Mouse (Mus musculus) forebrain, embryonic 14.5 days (tissue): ENCODE measurements around the gene Ntf5. TPM values are rescaled to one million over a fixed set of nuclear protein-coding genes. Genes with fewer than 3 reads are reported as not detected.
"Not testable (repeated sequence)": the region's sequence is repeated elsewhere in the genome, so short reads cannot be mapped to it uniquely, and the experiment has no call there.

Experiments used
- ATAC-seq: fragments of 200-750 bp; cut with Nextera tagmentation; 2 replicates; pipeline ENCODE4 v1.8.0; 2017; ENCODE audit warnings: mild to moderate bottlenecking, moderate library complexity
- DNase-seq: peaks from one replicate; pipeline ENCODE4 v3.0.0-alpha.2; 2015; ENCODE audit warnings: low spot score
- H3K27ac ChIP-seq: fragments of 300-500 bp; sonication (generic); 2 replicates; pipeline ENCODE4 v1.5.1; 2014; ENCODE audit warnings: low read depth, mild to moderate bottlenecking, control low read depth, low read length, moderate library complexity
- H3K27me3 ChIP-seq: fragments of 300-500 bp; sonication (generic); replicated peaks from 2 replicates; pipeline ENCODE4 v1.6.1; 2014; ENCODE audit warnings: low read length, control low read depth, mixed read lengths; ENCODE audit not compliant: control insufficient read depth, insufficient read depth
- H3K36me3 ChIP-seq: fragments of 300-500 bp; sonication (generic); 2 replicates; pipeline ENCODE4 v1.6.1; 2014; ENCODE audit warnings: low read length, control low read depth; ENCODE audit not compliant: control insufficient read depth, insufficient read depth
- H3K4me1 ChIP-seq: fragments of 300-500 bp; sonication (generic); 2 replicates; pipeline ENCODE4 v1.6.1; 2014; ENCODE audit warnings: antibody characterized with exemption, low read length, control low read depth; ENCODE audit not compliant: control insufficient read depth, insufficient read depth
- H3K4me2 ChIP-seq: fragments of 300-500 bp; sonication (generic); 2 replicates; pipeline ENCODE4 v1.6.1; 2014; ENCODE audit warnings: mild to moderate bottlenecking, control low read depth, low read length
- H3K4me3 ChIP-seq: fragments of 300-500 bp; sonication (generic); 2 replicates; pipeline ENCODE4 v1.5.1; 2014; ENCODE audit warnings: low read depth, low read length, control low read depth
- H3K9ac ChIP-seq: fragments of 300-500 bp; sonication (generic); 2 replicates; pipeline ENCODE4 v1.6.1; 2014; ENCODE audit warnings: mild to moderate bottlenecking, low read length, control low read depth, moderate library complexity
- H3K9me3 ChIP-seq: fragments of 300-500 bp; sonication (generic); replicated peaks from 2 replicates; pipeline ENCODE4 v1.6.1; 2016; ENCODE audit warnings: low read length, control low read depth, mixed read lengths; ENCODE audit not compliant: control insufficient read depth
- WGBS: fragments of 180-500 bp; shearing (Covaris S2); extraction: QIAGEN DNeasy Blood & Tissue Kit; methylation state at CpG from one replicate; pipeline ENCODE4 v1.1.7; 2014; 5-methylcytosine and 5-hydroxymethylcytosine counted together
- polyA plus RNA-seq: library from polyadenylated mRNA; unstranded; fragments of >200 nt; fragmentation: Nextera tagmentation; extraction: Ambion mirVana; gene quantifications from 2 replicates; pipeline ENCODE4 v1.2.1, GENCODE M21; 2014

Ntf5 gene
- polyA plus RNA-seq, 1 experiment from 2014 or later = not detected

- H3K27ac ChIP-seq, H3K27me3 ChIP-seq, DNase-seq, H3K9ac ChIP-seq, H3K9me3 ChIP-seq: not testable (repeated sequence)
- peak; percentile 40 for ATAC-seq
- peak overlapping the region; percentile 65 for H3K4me3 ChIP-seq
- H3K4me2 ChIP-seq = peak overlapping the region; percentile 53
- WGBS = 10% methylated on average over 3 of the region's 3 CpGs
- H3K4me1 ChIP-seq = peaks cover 20% of the 10 kb centered on the region
- peaks cover 14% of the 10 kb centered on the region for H3K36me3 ChIP-seq
Observed at GRCm38 (mm10) chr7:45396337-45396775, 17.1 kb upstream of the Ntf5 start.

- WGBS = 79% methylated on average over 2 of the region's 2 CpGs
- peaks cover 20% of the 10 kb centered on the region for H3K4me1 ChIP-seq
- DNase-seq (no peak), ATAC-seq (no peak)
- no peaks in the 10 kb centered on the region for H3K27me3 ChIP-seq
- H3K36me3 ChIP-seq = peaks cover 10% of the 10 kb centered on the region
- H3K9me3 ChIP-seq = no peaks in the 10 kb centered on the region
- no peak overlapping the region for H3K9ac ChIP-seq
- H3K4me3 ChIP-seq = no peak overlapping the region
- no peak overlapping the region for H3K4me2 ChIP-seq
- no peak overlapping the region for H3K27ac ChIP-seq
Observed at GRCm38 (mm10) chr7:45396787-45397186, 16.7 kb upstream of the Ntf5 start.

GRCm38 (mm10) chr7:45401521-45402085 is 11.9 kb upstream of the Ntf5 start:
- no peak overlapping the region for H3K4me2 ChIP-seq
- 75% methylated on average over 10 of the region's 10 CpGs for WGBS
- ATAC-seq = no peak

GRCm38 (mm10) chr7:45403532-45404261 is 9.8 kb upstream of the Ntf5 start:
- Histone ChIP-seq H3K27me3 (peaks cover 38% of the 10 kb centered on the region), H3K9ac (no peak overlapping the region), H3K36me3 (no peaks in the 10 kb centered on the region), H3K4me3 (no peak overlapping the region), H3K4me1 (no peaks in the 10 kb centered on the region), H3K4me2 (no peak overlapping the region), H3K9me3 (no peaks in the 10 kb centered on the region), H3K27ac (no peak overlapping the region)
- DNase-seq (peak; percentile 76), ATAC-seq (no peak)
- 45% methylated on average over 6 of the region's 6 CpGs for WGBS

More at GRCm38 (mm10) chr7:45401521-45402085, 11.9 kb upstream of the Ntf5 start:
- Histone ChIP-seq H3K4me3 (no peak overlapping the region), H3K36me3 (no peaks in the 10 kb centered on the region), H3K9ac (no peak overlapping the region), H3K27ac (no peak overlapping the region), H3K4me1 (no peaks in the 10 kb centered on the region), H3K27me3 (peaks cover 18% of the 10 kb centered on the region), H3K9me3 (no peaks in the 10 kb centered on the region)
- no peak for DNase-seq

- Histone ChIP-seq H3K9me3 (no peaks in the 10 kb centered on the region), H3K4me2 (peak within 1 kb of the TSS; percentile 40), H3K36me3 (no peaks in the 10 kb centered on the region), H3K4me3 (peak within 1 kb of the TSS; percentile 20), H3K27me3 (peaks cover 53% of the 10 kb centered on the region), H3K4me1 (no peaks in the 10 kb centered on the region), H3K27ac (no peak within 1 kb of the TSS), H3K9ac (no peak within 1 kb of the TSS)
- peak; percentile 39 for DNase-seq
- WGBS = 13% methylated on average over 28 of the region's 28 CpGs
- ATAC-seq = peak; percentile 18; the same call in 1 of the 2 replicates
Observed at GRCm38 (mm10) chr7:45405091-45406075, 8.1 kb upstream of the Ntf5 start, which contains the start of gene Kcna7. Gene Kcna7, plus strand, starts transcription at chr7:45405653.

GRCm38 (mm10) chr7:45406157-45407156 is 7.0 kb upstream of the Ntf5 start:
- no peaks in the 10 kb centered on the region for H3K36me3 ChIP-seq
- WGBS = 2% methylated on average over 114 of the region's 114 CpGs
- ATAC-seq = no peak
- H3K4me1 ChIP-seq = no peaks in the 10 kb centered on the region
- H3K4me2 ChIP-seq = peak overlapping the region; percentile 40
- no peak overlapping the region for H3K9ac ChIP-seq
- peak overlapping the region; percentile 20 for H3K4me3 ChIP-seq
- H3K27me3 ChIP-seq = peaks cover 64% of the 10 kb centered on the region
- no peak overlapping the region for H3K27ac ChIP-seq
- DNase-seq = no peak
- no peaks in the 10 kb centered on the region for H3K9me3 ChIP-seq

GRCm38 (mm10) chr7:45407836-45408235 is 5.7 kb upstream of the Ntf5 start:
- no peak overlapping the region for H3K27ac ChIP-seq
- H3K27me3 ChIP-seq = peaks cover 72% of the 10 kb centered on the region
- WGBS = 80% methylated on average over 10 of the region's 10 CpGs
- no peaks in the 10 kb centered on the region for H3K4me1 ChIP-seq
- H3K9ac ChIP-seq = no peak overlapping the region
- H3K9me3 ChIP-seq = no peaks in the 10 kb centered on the region
- DNase-seq = no peak
- H3K36me3 ChIP-seq = no peaks in the 10 kb centered on the region
- no peak overlapping the region for H3K4me2 ChIP-seq
- no peak for ATAC-seq
- no peak overlapping the region for H3K4me3 ChIP-seq

GRCm38 (mm10) chr7:45408351-45408750 is 5.1 kb upstream of the Ntf5 start:
- Histone ChIP-seq H3K4me2 (no peak overlapping the region), H3K4me3 (no peak overlapping the region), H3K4me1 (no peaks in the 10 kb centered on the region), H3K27ac (no peak overlapping the region), H3K27me3 (peaks cover 77% of the 10 kb centered on the region), H3K9me3 (no peaks in the 10 kb centered on the region), H3K36me3 (no peaks in the 10 kb centered on the region), H3K9ac (no peak overlapping the region)
- DNase-seq (no peak), ATAC-seq (no peak)
- WGBS = 66% methylated on average over 7 of the region's 7 CpGs
